Mouse (Mus musculus): Measurements from ENCODE around the gene Stk38l.

- TF ChIP-seq CTCF (IDR thresholded peaks at IDR 0.05) = no peak
- TF ChIP-seq POLR2A (IDR thresholded peaks at IDR 0.05; ENCODE audit: insufficient read depth, low read depth, low read length) = no peak
- TF ChIP-seq EP300 (IDR thresholded peaks at IDR 0.05; ENCODE audit: insufficient read depth, low read depth, low read length) = no peak
Observed at GRCm38 (mm10) chr6:146731031-146731430, 6.2 kb downstream of the Stk38l start.

All from heart, adult 2 months (tissue).